Mouse (Mus musculus) erythroblast, adult 5-6 weeks (primary cell): ENCODE measurements around the gene Abca1. TPM values are rescaled to one million over a fixed set of nuclear protein-coding genes. Genes with fewer than 3 reads are reported as not detected.

Experiments
- ATAC-seq: replicated peaks from 2 replicates; pipeline ENCODE4 v1.8.0; 2016; ENCODE audit warnings: moderate number of reproducible peaks, mild to moderate bottlenecking, moderate TSS enrichment, inconsistent platforms; ENCODE audit not compliant: poor library complexity, low FRiP score, severe bottlenecking
- total RNA-seq, 2 experiments: library from RNA; stranded (forward) in 1 of 2; stranded (reverse) in 1 of 2; fragments of 150-400 nt in 1 of 2; fragments of 200-764, 138-1000 nt in 1 of 2; gene quantifications; 2 replicates each; pipeline versions ENCODE4 v1.2.3 to v1.2.4; 2015 to 2017; ENCODE audit warnings: low replicate concordance in 2 of 2

Abca1 gene
- total RNA-seq, 2 experiments from 2014 or later: 1.9 to 2.6 TPM

- ATAC-seq: no peak
These were observed 64.8 kb downstream of the Abca1 start for GRCm38 (mm10) chr4:53094850-53095249.

DNA sequence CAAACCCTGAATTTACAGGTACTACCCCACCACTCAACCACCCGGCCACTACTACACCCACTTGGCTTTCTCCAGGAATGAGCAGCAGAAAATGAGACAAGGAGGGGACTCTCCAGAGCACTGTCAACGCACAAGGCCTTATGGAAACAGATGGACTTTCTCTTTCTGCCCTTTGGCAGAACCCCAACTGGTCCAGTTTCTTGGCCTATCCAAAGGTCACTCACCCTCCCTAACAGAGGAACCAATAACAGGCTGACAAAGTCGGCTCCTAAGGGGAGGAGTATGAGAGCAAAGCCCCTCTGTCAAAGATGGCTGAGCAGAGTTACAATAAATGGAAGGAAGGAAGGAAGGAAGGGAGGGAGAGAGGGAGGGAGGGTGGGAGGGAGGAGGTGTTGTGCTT is 65.4 kb downstream of the Abca1 start:
- ATAC-seq: no peak

- ATAC-seq: no peak
These were observed 66.1 kb downstream of the Abca1 start for GRCm38 (mm10) chr4:53093615-53094014.

GRCm38 (mm10) chr4:53089641-53090040 is 70.1 kb downstream of the Abca1 start:
- ATAC-seq: no peak

DNA sequence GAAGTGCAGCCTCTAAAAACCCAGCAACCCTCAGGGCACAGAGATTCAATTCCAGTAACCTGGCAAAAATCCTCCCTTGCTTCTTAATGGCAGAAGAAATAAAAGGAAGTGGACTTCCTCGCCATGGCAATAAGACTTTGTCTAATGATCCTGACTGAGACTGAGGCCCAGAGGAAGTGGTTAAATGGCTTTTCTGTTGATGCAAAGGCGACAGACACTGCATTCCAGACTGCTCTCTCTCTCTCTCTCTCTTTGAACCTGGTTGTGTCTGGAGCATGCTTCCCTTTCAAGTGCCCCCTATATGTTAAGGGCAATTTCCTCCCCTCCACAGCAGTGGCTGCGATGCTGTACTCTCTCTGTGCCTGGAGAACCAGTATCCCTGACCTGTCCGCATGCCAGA is 70.7 kb downstream of the Abca1 start:
- ATAC-seq: no peak

GRCm38 (mm10) chr4:53086636-53087035 is 73.1 kb downstream of the Abca1 start:
- no peak for ATAC-seq

- no peak for ATAC-seq
These were observed 74.1 kb downstream of the Abca1 start for GRCm38 (mm10) chr4:53085634-53086033.

- ATAC-seq: no peak
These were observed 76.6 kb downstream of the Abca1 start for GRCm38 (mm10) chr4:53083071-53083470.

DNA sequence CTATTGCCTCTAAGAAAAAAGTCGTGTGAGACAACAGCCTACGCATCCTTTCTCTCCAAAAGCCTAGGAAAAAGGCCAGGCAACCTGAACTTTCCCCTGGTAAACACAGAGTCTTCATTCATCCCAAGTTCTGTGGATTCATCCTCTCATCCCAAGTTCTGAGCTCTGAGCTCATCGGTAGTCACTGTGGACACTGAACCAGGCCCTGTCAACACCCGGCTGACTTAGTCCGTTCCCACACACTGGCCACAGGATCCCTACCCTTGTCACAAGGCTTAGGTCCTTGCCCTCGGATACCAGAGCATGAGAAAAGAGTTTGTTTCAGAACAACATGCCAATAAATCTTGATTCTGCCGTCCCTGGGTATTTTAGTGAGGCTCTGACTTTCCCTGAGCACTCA is 77.2 kb downstream of the Abca1 start:
- no peak for ATAC-seq

DNA sequence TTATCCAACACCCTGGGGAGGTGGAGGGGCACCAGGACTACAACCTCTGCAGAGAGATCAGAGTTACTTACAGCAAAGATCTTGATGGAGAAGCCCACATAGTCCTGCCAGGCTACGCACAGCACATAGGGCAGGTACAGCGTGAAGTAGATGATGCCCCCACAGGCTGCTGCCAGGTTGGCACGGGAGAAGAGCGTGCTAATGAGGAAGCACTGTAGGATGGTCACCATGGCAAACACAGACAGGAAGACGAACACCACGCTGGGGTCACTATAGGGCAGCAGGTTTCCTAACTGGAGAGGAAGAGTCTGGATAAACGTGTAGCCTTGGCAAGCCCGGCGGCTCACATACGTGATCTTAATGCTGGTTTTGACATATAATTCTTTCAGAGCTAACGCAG is 77.8 kb downstream of the Abca1 start:
- no peak for ATAC-seq

GRCm38 (mm10) chr4:53080290-53080689 is 79.4 kb downstream of the Abca1 start:
- no peak for ATAC-seq

DNA sequence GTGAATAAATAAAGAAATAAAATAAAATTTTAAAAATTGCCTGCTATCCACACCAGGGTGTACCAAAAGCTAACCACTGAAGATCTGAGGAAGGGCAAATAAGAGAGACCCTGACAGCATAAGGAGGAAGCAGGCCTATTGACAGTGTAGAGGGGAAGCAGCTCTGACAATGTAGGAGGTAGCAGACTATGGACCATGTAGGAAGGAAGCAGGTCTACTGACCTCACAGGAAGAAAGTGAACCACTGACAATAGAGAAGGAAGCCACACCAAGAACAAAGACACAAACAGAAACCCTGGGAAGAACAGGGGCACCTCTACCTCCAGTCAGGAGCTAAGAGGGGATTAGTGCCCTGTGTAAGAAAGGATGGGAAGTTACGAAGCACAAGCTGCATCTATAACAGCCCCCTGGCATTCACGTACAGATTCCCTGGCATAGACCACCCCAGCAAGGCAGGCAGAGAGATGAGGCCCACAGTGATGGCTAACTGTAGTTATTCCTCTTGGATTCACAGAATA is 80.8 kb downstream of the Abca1 start:
- no peak for ATAC-seq

GRCm38 (mm10) chr4:53076788-53077350 is 82.8 kb downstream of the Abca1 start:
- ATAC-seq: no peak

DNA sequence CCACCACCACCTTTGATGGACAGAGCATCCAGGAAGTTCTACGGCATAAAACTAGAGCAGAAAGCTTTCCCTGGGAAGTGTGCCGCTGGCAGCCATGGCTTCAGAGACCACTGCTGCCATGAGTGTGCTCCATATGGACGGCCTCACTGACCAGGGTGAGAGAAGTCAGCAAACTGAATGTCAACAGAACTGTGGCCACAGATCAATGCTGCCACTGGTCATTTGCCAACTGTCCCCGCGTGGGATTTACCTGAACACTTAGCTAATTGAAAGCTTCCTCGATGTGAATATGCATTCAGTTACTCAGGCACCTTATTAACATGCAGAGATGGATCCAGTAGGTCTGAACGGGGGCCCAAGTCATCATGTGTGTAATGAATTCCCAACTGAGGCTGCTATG is 86.7 kb downstream of the Abca1 start:
- no peak for ATAC-seq

GRCm38 (mm10) chr4:53062301-53063008 is 97.2 kb downstream of the Abca1 start:
- no peak for ATAC-seq

DNA sequence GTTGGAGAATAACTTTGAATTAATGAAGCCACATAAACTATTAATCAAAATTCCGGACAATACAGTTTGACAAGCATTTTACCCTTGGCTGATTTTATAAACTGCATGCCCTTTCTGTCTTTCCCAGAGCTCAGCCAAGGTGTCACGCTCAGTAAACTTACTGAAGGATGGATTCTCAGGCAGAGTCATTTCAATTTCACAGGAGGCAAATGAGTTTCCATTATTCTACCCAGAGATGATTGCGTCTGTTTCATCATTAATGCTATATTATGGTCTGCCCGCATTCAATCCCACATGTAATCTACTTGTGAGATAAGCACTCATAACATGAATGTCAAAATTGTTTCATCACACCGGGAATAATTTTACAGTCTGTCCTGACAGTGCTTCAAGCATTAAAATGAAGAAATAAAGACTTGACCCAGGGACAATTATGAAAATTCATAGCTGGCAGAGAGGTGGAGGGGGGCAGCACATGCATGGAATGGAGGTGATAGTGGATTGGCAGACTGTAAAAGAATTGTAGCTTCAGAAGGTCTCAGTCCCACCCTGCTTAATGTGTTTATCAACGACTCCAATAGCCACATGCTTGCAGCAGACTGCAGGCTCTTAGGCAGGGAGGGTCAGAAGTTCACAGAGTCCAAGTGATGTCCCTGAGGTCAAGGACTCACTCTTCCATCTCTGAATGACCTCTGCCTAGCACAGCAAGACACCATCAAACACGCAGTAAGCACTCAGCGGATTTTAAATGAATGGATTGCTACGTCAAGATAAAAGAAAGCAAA is 113.3 kb downstream of the Abca1 start:
- ATAC-seq: no peak

DNA sequence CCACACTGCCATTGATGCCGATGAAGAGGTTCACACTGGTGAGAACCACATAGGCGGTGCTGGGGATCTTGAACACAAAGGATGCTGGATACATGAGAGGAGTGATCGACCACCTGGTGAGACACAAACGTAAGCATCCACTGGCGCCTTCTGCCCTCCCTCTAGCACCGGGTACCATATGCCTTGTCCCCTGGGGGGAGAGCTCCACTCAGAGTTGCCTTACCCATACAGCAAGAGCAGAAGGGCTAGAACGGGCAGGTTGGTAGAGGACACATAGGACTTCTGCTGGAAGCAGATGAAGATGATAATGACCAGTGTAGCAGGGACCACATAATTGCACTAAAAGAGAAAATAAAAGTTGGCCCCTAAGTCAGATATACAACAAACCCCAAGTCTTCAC is 113.9 kb downstream of the Abca1 start:
- no peak for ATAC-seq

GRCm38 (mm10) chr4:53043819-53044218 is 115.9 kb downstream of the Abca1 start:
- ATAC-seq: no peak

DNA sequence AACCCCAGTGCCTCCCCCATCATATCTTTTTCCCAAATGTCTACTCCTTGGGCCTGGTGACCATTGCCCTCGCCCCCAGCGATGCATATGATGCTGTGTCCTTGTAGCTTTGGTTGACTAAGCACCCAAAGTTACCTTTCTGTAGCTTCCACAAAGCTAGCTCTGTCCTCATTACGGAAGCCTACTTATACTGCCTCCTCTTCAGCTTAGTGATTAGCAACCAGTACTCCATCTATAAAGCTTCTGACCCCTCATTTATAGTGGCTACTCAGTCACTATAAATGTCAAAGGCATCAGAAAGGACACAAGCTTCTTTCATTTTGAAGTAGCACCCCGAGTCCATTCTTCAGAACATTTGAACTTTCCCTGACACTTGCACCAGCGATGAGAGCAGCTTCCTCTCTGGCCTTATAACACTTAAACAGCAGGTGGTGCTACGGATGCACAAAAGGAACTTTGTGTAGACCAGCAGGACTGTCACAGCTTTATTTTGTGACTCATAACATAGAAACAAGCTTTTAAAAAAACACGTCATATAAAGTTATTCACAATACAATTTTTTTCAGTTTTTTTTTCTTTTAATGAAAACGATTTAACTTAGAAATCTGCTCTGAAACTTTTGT is 129.3 kb downstream of the Abca1 start:
- ATAC-seq: no peak

GRCm38 (mm10) chr4:53027811-53028210 is 131.9 kb downstream of the Abca1 start:
- ATAC-seq: no peak
